Comparison of ENCODE assay signal across 8 mouse cellular contexts in the genomic region with DNA sequence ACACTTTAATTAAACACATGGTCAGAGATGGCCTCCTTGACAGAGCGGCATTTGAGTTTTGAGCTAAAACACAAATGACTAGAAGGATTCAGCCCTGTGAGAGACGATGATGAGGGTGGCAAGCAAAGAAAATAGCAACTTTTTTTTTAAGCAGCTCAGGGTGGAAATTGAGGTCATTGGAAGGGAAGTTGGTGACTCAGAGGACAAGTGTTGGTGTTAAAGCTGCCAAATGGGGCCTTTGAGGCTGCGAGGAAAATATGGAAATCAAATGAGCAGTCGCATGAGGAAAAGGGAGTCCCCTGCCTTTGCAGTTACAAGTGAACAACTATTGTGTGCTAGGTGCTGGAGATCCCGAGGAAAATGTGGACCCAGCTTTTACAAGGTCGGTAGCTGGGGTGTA.
DNase-seq lines count a peak whose midpoint lies in the region; ATAC-seq lines count a peak whose summit lies in the region.

No protein-coding gene starts in this region.

- WGBS in forebrain, embryonic 16.5 days: 27% methylated on average over 6 of the region's 6 CpGs
- 32% methylated on average over 6 of the region's 6 CpGs for WGBS in limb, embryonic 10.5 days

- no peak overlapping the region; the same call in 1 of the 2 replicates for H3K27ac ChIP-seq in forebrain, embryonic 16.5 days (ENCODE audit: low read length)
- no peak overlapping the region for H3K27ac ChIP-seq in limb, embryonic 10.5 days

- no peak overlapping the region for H3K9ac ChIP-seq in forebrain, embryonic 16.5 days (replicated peaks; ENCODE audit: low read depth, low read length)

- H3K4me1 ChIP-seq in forebrain, embryonic 16.5 days (replicated peaks; ENCODE audit: control insufficient read depth, insufficient read depth, low read length): peaks cover 21% of the 10 kb centered on the region
- H3K4me1 ChIP-seq in limb, embryonic 10.5 days: peaks cover 30% of the 10 kb centered on the region

- no peaks in the 10 kb centered on the region for H3K27me3 ChIP-seq in forebrain, embryonic 16.5 days (replicated peaks; ENCODE audit: control insufficient read depth, insufficient read depth, low read length)
- H3K27me3 ChIP-seq in limb, embryonic 10.5 days (ENCODE audit: low read depth, poor library complexity, severe bottlenecking): no peaks in the 10 kb centered on the region

- H3K4me2 ChIP-seq in forebrain, embryonic 16.5 days (ENCODE audit: low read length): peak overlapping the region; percentile 88

- no peak overlapping the region for H3K4me3 ChIP-seq in forebrain, embryonic 16.5 days (replicated peaks; ENCODE audit: low read length)
- H3K4me3 ChIP-seq in limb, embryonic 10.5 days: peak overlapping the region; percentile 90

- peak; percentile 20 for DNase-seq in adrenal gland, adult 2 months
- no peak for DNase-seq in adrenal gland, postnatal 25 days
- DNase-seq in 3134 (ENCODE audit: extremely low read depth, insufficient read length, low spot score): peak; percentile 28
- DNase-seq in limb, embryonic 10.5 days (ENCODE audit: low spot score): no peak
- DNase-seq in embryo, embryonic 9.5 days (ENCODE audit: extremely low spot score): no peak
- DNase-seq in left cerebral cortex, adult 9 months (ENCODE audit: low spot score in 2 of 2): no peak
- no peak for DNase-seq in frontal cortex, postnatal 36 days (ENCODE audit: low spot score in 2 of 2)

- no peak for ATAC-seq in forebrain, embryonic 16.5 days

- no peaks in the 10 kb centered on the region for H3K9me3 ChIP-seq in forebrain, embryonic 16.5 days (ENCODE audit: control insufficient read depth, low read length)
- H3K9me3 ChIP-seq in limb, embryonic 10.5 days (replicated peaks): no peaks in the 10 kb centered on the region

- H3K36me3 ChIP-seq in forebrain, embryonic 16.5 days (ENCODE audit: control insufficient read depth, insufficient read depth): no peaks in the 10 kb centered on the region
- H3K36me3 ChIP-seq in limb, embryonic 10.5 days: no peaks in the 10 kb centered on the region

Comparison
In these comparisons a context has a peak if more than half of its experiments do, and no peak if none do; other contexts are left out.
1. DNase-seq: peak in adrenal gland, adult 2 months (single experiment) and 3134 (single experiment); none in adrenal gland, postnatal 25 days (single experiment), limb, embryonic 10.5 days (single experiment), embryo, embryonic 9.5 days (single experiment), left cerebral cortex, adult 9 months (0 of 2) and frontal cortex, postnatal 36 days (0 of 2).